Mouse (Mus musculus) limb, embryonic 13.5 days (tissue): ENCODE measurements around the gene Hgd. TPM values are rescaled to one million over a fixed set of nuclear protein-coding genes. Genes with fewer than 3 reads are reported as not detected.

Experiments
- ATAC-seq: fragments of 200-750 bp; cut with Nextera tagmentation; 2 replicates; pipeline ENCODE4 v1.8.0; 2017; ENCODE audit warnings: low read depth, moderate number of reproducible peaks, moderate TSS enrichment; ENCODE audit not compliant: low FRiP score
- H3K27ac ChIP-seq: fragments of 300-500 bp; sonication (generic); 2 replicates; pipeline ENCODE4 v1.5.1; 2015; ENCODE audit warnings: inconsistent platforms, mild to moderate bottlenecking, moderate library complexity
- H3K27me3 ChIP-seq: fragments of 300-500 bp; sonication (generic); 2 replicates; pipeline ENCODE4 v1.6.1; 2015; ENCODE audit warnings: mild to moderate bottlenecking, inconsistent platforms
- H3K36me3 ChIP-seq: fragments of 300-500 bp; sonication (generic); 2 replicates; pipeline ENCODE4 v1.6.1; 2015; ENCODE audit warnings: inconsistent platforms, mild to moderate bottlenecking, moderate library complexity
- H3K4me1 ChIP-seq: fragments of 300-500 bp; sonication (generic); 2 replicates; pipeline ENCODE4 v1.6.1; 2015; ENCODE audit warnings: inconsistent platforms
- H3K4me2 ChIP-seq: fragments of 300-500 bp; sonication (generic); replicated peaks from 2 replicates; pipeline ENCODE4 v1.6.1; 2015; ENCODE audit warnings: inconsistent platforms, mild to moderate bottlenecking, moderate library complexity
- H3K4me3 ChIP-seq: fragments of 300-500 bp; sonication (generic); 2 replicates; pipeline ENCODE4 v1.5.1; 2015; ENCODE audit warnings: moderate library complexity, mild to moderate bottlenecking, inconsistent platforms
- H3K9ac ChIP-seq: fragments of 300-500 bp; sonication (generic); 2 replicates; pipeline ENCODE4 v1.6.1; 2015; ENCODE audit warnings: mild to moderate bottlenecking, inconsistent platforms
- H3K9me3 ChIP-seq: fragments of 300-500 bp; sonication (generic); 2 replicates; pipeline ENCODE4 v1.6.1; 2016; ENCODE audit warnings: inconsistent platforms
- WGBS: fragments of 180-500 bp; shearing (Covaris S2); methylation state at CpG from one replicate; pipeline ENCODE4 v1.1.7; 2015; 5-methylcytosine and 5-hydroxymethylcytosine counted together
- polyA plus RNA-seq: library from polyadenylated mRNA; unstranded; fragments of >200 nt; fragmentation: Nextera tagmentation; extraction: Ambion mirVana; gene quantifications from 2 replicates; pipeline ENCODE4 v1.2.1, GENCODE M21; 2015

The Hgd gene
- polyA plus RNA-seq, 1 experiment from 2014 or later, result 0.11 TPM

GRCm38 (mm10) chr16:37562961-37563360 is 17.0 kb upstream of the Hgd start:
- Histone ChIP-seq H3K9me3 (no peaks in the 10 kb centered on the region), H3K4me1 (no peaks in the 10 kb centered on the region), H3K9ac (no peak overlapping the region), H3K36me3 (peaks cover 20% of the 10 kb centered on the region), H3K27ac (no peak overlapping the region), H3K27me3 (no peaks in the 10 kb centered on the region), H3K4me2 (no peak overlapping the region), H3K4me3 (no peak overlapping the region)
- 91% methylated on average over 5 of the region's 5 CpGs for WGBS
- no peak for ATAC-seq

GRCm38 (mm10) chr16:37565117-37565516 is 14.8 kb upstream of the Hgd start:
- no peaks in the 10 kb centered on the region for H3K27me3 ChIP-seq
- no peak overlapping the region for H3K4me2 ChIP-seq
- 93% methylated on average over 1 of the region's 1 CpGs for WGBS
- no peaks in the 10 kb centered on the region for H3K4me1 ChIP-seq
- no peak overlapping the region for H3K4me3 ChIP-seq
- no peak overlapping the region for H3K9ac ChIP-seq
- peaks cover 13% of the 10 kb centered on the region; the same call in 1 of the 2 replicates for H3K36me3 ChIP-seq
- ATAC-seq, result no peak
- H3K27ac ChIP-seq, result no peak overlapping the region
- no peaks in the 10 kb centered on the region for H3K9me3 ChIP-seq

- H3K36me3 ChIP-seq, result peaks cover 13% of the 10 kb centered on the region; the same call in 1 of the 2 replicates
- H3K27ac ChIP-seq, result no peak overlapping the region
- H3K9me3 ChIP-seq, result no peaks in the 10 kb centered on the region
- no peak overlapping the region for H3K9ac ChIP-seq
- no peaks in the 10 kb centered on the region for H3K27me3 ChIP-seq
- H3K4me1 ChIP-seq, result peaks cover 6% of the 10 kb centered on the region
- H3K4me3 ChIP-seq, result no peak overlapping the region
- WGBS, result 71% methylated on average over 6 of the region's 6 CpGs
- no peak overlapping the region for H3K4me2 ChIP-seq
- no peak for ATAC-seq
Measured at GRCm38 (mm10) chr16:37566107-37566506, 13.8 kb upstream of the Hgd start.

GRCm38 (mm10) chr16:37567113-37568050 is 12.6 kb upstream of the Hgd start:
- H3K27ac ChIP-seq, result no peak overlapping the region
- H3K36me3 ChIP-seq, result peaks cover 13% of the 10 kb centered on the region; the same call in 1 of the 2 replicates
- H3K4me2 ChIP-seq, result no peak overlapping the region
- H3K27me3 ChIP-seq, result no peaks in the 10 kb centered on the region
- H3K9ac ChIP-seq, result no peak overlapping the region
- 88% methylated on average over 12 of the region's 12 CpGs for WGBS
- no peak overlapping the region for H3K4me3 ChIP-seq
- peaks cover 17% of the 10 kb centered on the region for H3K4me1 ChIP-seq
- no peak for ATAC-seq
- H3K9me3 ChIP-seq, result no peaks in the 10 kb centered on the region

- ATAC-seq, result no peak
- H3K9me3 ChIP-seq, result peaks cover 4% of the 10 kb centered on the region; the same call in 1 of the 2 replicates
- no peak overlapping the region for H3K4me3 ChIP-seq
- peaks cover 8% of the 10 kb centered on the region for H3K36me3 ChIP-seq
- no peak overlapping the region for H3K4me2 ChIP-seq
- no peaks in the 10 kb centered on the region for H3K27me3 ChIP-seq
- no peak overlapping the region for H3K9ac ChIP-seq
- peaks cover 19% of the 10 kb centered on the region for H3K4me1 ChIP-seq
- 29% methylated on average over 3 of the region's 3 CpGs for WGBS
- 0 out of 2 replicates have a peak overlapping the region, but pooled peaks have one; percentile 28 for H3K27ac ChIP-seq
Measured at GRCm38 (mm10) chr16:37571554-37571953, 8.4 kb upstream of the Hgd start.

GRCm38 (mm10) chr16:37572117-37572754 is 7.7 kb upstream of the Hgd start:
- Histone ChIP-seq H3K27ac (no peak overlapping the region), H3K36me3 (peaks cover 8% of the 10 kb centered on the region), H3K4me1 (peaks cover 19% of the 10 kb centered on the region), H3K9me3 (peaks cover 4% of the 10 kb centered on the region; the same call in 1 of the 2 replicates), H3K9ac (no peak overlapping the region), H3K4me2 (peak overlapping the region; percentile 36; the same call in 1 of the 2 replicates), H3K27me3 (no peaks in the 10 kb centered on the region), H3K4me3 (no peak overlapping the region)
- ATAC-seq, result peak; percentile 60; the same call in 1 of the 2 replicates
- WGBS, result 34% methylated on average over 12 of the region's 12 CpGs

- H3K4me2 ChIP-seq, result no peak overlapping the region
- no peak overlapping the region for H3K4me3 ChIP-seq
- H3K27me3 ChIP-seq, result no peaks in the 10 kb centered on the region
- no peak for ATAC-seq
- H3K4me1 ChIP-seq, result peaks cover 25% of the 10 kb centered on the region
- peaks cover 8% of the 10 kb centered on the region for H3K36me3 ChIP-seq
- peaks cover 4% of the 10 kb centered on the region; the same call in 1 of the 2 replicates for H3K9me3 ChIP-seq
- no peak overlapping the region for H3K27ac ChIP-seq
- H3K9ac ChIP-seq, result no peak overlapping the region
- WGBS, result 97% methylated on average over 5 of the region's 5 CpGs
Measured at GRCm38 (mm10) chr16:37573061-37573460, 6.9 kb upstream of the Hgd start.

GRCm38 (mm10) chr16:37575325-37575724 is 4.6 kb upstream of the Hgd start:
- Histone ChIP-seq H3K27ac (no peak overlapping the region), H3K36me3 (peaks cover 4% of the 10 kb centered on the region), H3K4me2 (no peak overlapping the region), H3K9ac (no peak overlapping the region), H3K9me3 (peaks cover 4% of the 10 kb centered on the region; the same call in 1 of the 2 replicates), H3K4me1 (peaks cover 32% of the 10 kb centered on the region), H3K4me3 (no peak overlapping the region), H3K27me3 (no peaks in the 10 kb centered on the region)
- 56% methylated on average over 3 of the region's 3 CpGs for WGBS
- ATAC-seq, result no peak

- 78% methylated on average over 1 of the region's 1 CpGs for WGBS
- Histone ChIP-seq H3K9ac (no peak overlapping the region), H3K9me3 (no peaks in the 10 kb centered on the region), H3K4me3 (no peak overlapping the region), H3K27me3 (no peaks in the 10 kb centered on the region), H3K4me1 (peaks cover 26% of the 10 kb centered on the region), H3K27ac (no peak overlapping the region), H3K36me3 (no peaks in the 10 kb centered on the region), H3K4me2 (no peak overlapping the region)
- ATAC-seq, result no peak
Measured at GRCm38 (mm10) chr16:37579591-37579990, 362 bp upstream of the Hgd start.

GRCm38 (mm10) chr16:37580651-37581050 is 698 bp downstream of the Hgd start:
- no peak overlapping the region for H3K27ac ChIP-seq
- H3K27me3 ChIP-seq, result no peaks in the 10 kb centered on the region
- peaks cover 29% of the 10 kb centered on the region for H3K4me1 ChIP-seq
- whole genome bisulfite sequencing, result 83% methylated on average over 4 of the region's 4 CpGs
- no peak overlapping the region for H3K9ac ChIP-seq
- H3K9me3 ChIP-seq, result no peaks in the 10 kb centered on the region
- H3K4me2 ChIP-seq, result no peak overlapping the region
- H3K4me3 ChIP-seq, result no peak overlapping the region
- no peaks in the 10 kb centered on the region for H3K36me3 ChIP-seq
- no peak for ATAC-seq

- WGBS, result 86% methylated on average over 3 of the region's 3 CpGs
- H3K36me3 ChIP-seq, result no peaks in the 10 kb centered on the region
- H3K27me3 ChIP-seq, result no peaks in the 10 kb centered on the region
- no peak overlapping the region for H3K27ac ChIP-seq
- no peak overlapping the region for H3K4me3 ChIP-seq
- no peaks in the 10 kb centered on the region for H3K9me3 ChIP-seq
- peaks cover 29% of the 10 kb centered on the region for H3K4me1 ChIP-seq
- H3K4me2 ChIP-seq, result no peak overlapping the region
- no peak overlapping the region for H3K9ac ChIP-seq
- ATAC-seq, result no peak
Measured at GRCm38 (mm10) chr16:37581901-37582300, 1.9 kb downstream of the Hgd start.

- Histone ChIP-seq H3K27ac (no peak overlapping the region), H3K36me3 (no peaks in the 10 kb centered on the region), H3K4me3 (no peak overlapping the region), H3K4me1 (peaks cover 24% of the 10 kb centered on the region), H3K4me2 (no peak overlapping the region), H3K27me3 (no peaks in the 10 kb centered on the region), H3K9ac (no peak overlapping the region), H3K9me3 (no peaks in the 10 kb centered on the region)
- 78% methylated on average over 3 of the region's 3 CpGs for WGBS
- ATAC-seq, result no peak
Measured at GRCm38 (mm10) chr16:37583306-37583705, 3.4 kb downstream of the Hgd start.
